In the genomic region with DNA sequence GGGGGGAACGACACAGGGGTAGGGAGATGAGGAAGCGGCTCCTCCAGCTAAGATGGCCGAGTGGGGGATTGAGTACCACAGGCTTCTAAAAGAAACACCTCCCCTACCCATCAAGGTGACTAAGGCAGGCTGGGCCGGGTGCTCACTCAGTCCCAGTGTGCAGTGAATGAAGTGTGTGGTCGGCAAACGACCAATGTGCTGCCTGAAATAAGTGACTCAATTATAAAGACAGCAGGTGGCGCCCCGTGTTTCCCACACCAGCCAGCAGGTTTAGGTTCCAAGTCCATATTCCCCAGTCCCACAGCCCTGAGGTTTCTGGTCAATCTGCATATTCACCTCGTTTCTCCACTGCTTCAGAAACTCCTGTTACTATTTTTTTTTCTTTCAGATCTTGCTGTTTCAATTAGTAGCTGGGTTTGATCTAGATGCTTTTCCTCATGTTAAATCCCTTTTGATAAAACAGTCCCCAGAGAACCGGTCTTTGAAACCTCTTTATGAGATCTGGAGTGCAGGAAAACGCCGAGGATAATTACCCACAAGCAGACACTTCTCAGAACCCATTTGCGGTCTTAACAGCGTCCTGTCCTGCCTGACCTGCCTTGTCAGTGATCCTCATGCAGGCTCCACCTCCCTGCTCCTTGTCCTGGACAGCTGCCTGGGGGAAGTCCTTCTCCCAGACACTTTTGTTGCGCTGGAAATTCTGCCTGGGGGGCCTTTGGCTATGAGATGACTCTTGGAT, we compare ENCODE assay signal across 8 mouse cellular contexts. TPM values are rescaled to one million over a fixed set of nuclear protein-coding genes. Genes with fewer than 3 reads are reported as not detected.
DNase-seq lines count a peak whose midpoint lies in the region; ATAC-seq and TF ChIP-seq lines count a peak whose summit lies in the region.

No protein-coding gene starts in this region.

- H3K4me1 ChIP-seq in bone marrow, adult 2 months (ENCODE audit: control insufficient read depth, insufficient read depth, low read length): no peaks in the 10 kb centered on the region
- no peaks in the 10 kb centered on the region for H3K4me1 ChIP-seq in forebrain, embryonic 14.5 days (ENCODE audit: control insufficient read depth, insufficient read depth, low read length)
- H3K4me1 ChIP-seq in intestine, embryonic 16.5 days (ENCODE audit: control insufficient read depth, insufficient read depth, low read length): peaks cover 2% of the 10 kb centered on the region; the same call in 1 of the 2 replicates
- no peaks in the 10 kb centered on the region for H3K4me1 ChIP-seq in liver, adult 2 months (ENCODE audit: control insufficient read depth, insufficient read depth, low read length)

- no peaks in the 10 kb centered on the region for H3K36me3 ChIP-seq in forebrain, embryonic 14.5 days (ENCODE audit: control insufficient read depth, insufficient read depth, low read length)
- no peaks in the 10 kb centered on the region for H3K36me3 ChIP-seq in intestine, embryonic 16.5 days (ENCODE audit: control insufficient read depth, insufficient read depth, low read length)
- no peaks in the 10 kb centered on the region for H3K36me3 ChIP-seq in liver, adult 2 months (ENCODE audit: control insufficient read depth, insufficient read depth, low read length)

- H3K4me3 ChIP-seq in bone marrow, adult 2 months (replicated peaks; ENCODE audit: control insufficient read depth, low read depth, low read length): no peak overlapping the region
- H3K4me3 ChIP-seq in forebrain, embryonic 14.5 days (ENCODE audit: low read depth, low read length): no peak overlapping the region
- no peak overlapping the region for H3K4me3 ChIP-seq in intestine, embryonic 16.5 days (ENCODE audit: low read length)
- H3K4me3 ChIP-seq in liver, adult 2 months (ENCODE audit: insufficient read depth, low read depth, low read length): no peak overlapping the region

- DNase-seq in urinary bladder, postnatal 14 days (ENCODE audit: low spot score): peak; percentile 57
- no peak for DNase-seq in urinary bladder, adult 2 months (ENCODE audit: low spot score)
- peak; percentile 67 for DNase-seq in forebrain, embryonic 14.5 days (ENCODE audit: low spot score)
- DNase-seq in liver, adult 2 months (ENCODE audit: extremely low read depth, low read depth, low spot score): peak; percentile 52
- DNase-seq in ovary, postnatal 36 days (ENCODE audit: low spot score): peak; percentile 59
- DNase-seq in yolk sac, embryonic 10.5 days (ENCODE audit: low spot score): peak; percentile 56

- no peaks in the 10 kb centered on the region for H3K79me2 ChIP-seq in liver, adult 2 months (ENCODE audit: control insufficient read depth, insufficient read depth, low read length)

- no peak overlapping the region for H3K9ac ChIP-seq in forebrain, embryonic 14.5 days (ENCODE audit: low read length)
- no peak overlapping the region for H3K9ac ChIP-seq in intestine, embryonic 16.5 days (ENCODE audit: low read depth, low read length)
- H3K9ac ChIP-seq in liver, adult 2 months (ENCODE audit: low read depth, low read length): no peak overlapping the region

- TF ChIP-seq POLR2A in bone marrow, adult 2 months (IDR thresholded peaks at IDR 0.05; ENCODE audit: borderline replicate concordance, control insufficient read depth, low read depth, low read length): no peak
- no peak for TF ChIP-seq POLR2A in liver, adult 2 months (IDR thresholded peaks at IDR 0.05; ENCODE audit: extremely low read depth, insufficient read depth, low read length)

- peak; percentile 68 for TF ChIP-seq CTCF in bone marrow, adult 2 months (IDR thresholded peaks at IDR 0.05; ENCODE audit: control insufficient read depth, insufficient read depth, low read length)
- TF ChIP-seq CTCF in liver, adult 2 months (IDR thresholded peaks at IDR 0.05; ENCODE audit: low read depth, low read length): peak; percentile 77

- no peaks in the 10 kb centered on the region for H3K9me3 ChIP-seq in forebrain, embryonic 14.5 days (replicated peaks; ENCODE audit: control insufficient read depth, low read length)
- H3K9me3 ChIP-seq in intestine, embryonic 16.5 days (ENCODE audit: control insufficient read depth, low read length): no peaks in the 10 kb centered on the region

- peak; percentile 48; the same call in 1 of the 2 replicates for ATAC-seq in forebrain, embryonic 14.5 days
- peak; percentile 52 for ATAC-seq in intestine, embryonic 16.5 days

- no peak overlapping the region for H3K4me2 ChIP-seq in forebrain, embryonic 14.5 days (ENCODE audit: low read length)
- peak overlapping the region; percentile 24; the same call in 1 of the 2 replicates for H3K4me2 ChIP-seq in intestine, embryonic 16.5 days (ENCODE audit: low read depth, low read length)

- 26% methylated on average over 15 of the region's 15 CpGs for WGBS in bone marrow, adult 2 months
- WGBS in forebrain, embryonic 14.5 days: 27% methylated on average over 15 of the region's 15 CpGs
- WGBS in intestine, embryonic 16.5 days: 29% methylated on average over 15 of the region's 15 CpGs
- WGBS in liver, adult 2 months: 28% methylated on average over 15 of the region's 15 CpGs

- no peak overlapping the region for H3K27ac ChIP-seq in bone marrow, adult 2 months (ENCODE audit: control insufficient read depth, insufficient read depth, low read depth, low read length, poor library complexity)
- H3K27ac ChIP-seq in forebrain, embryonic 14.5 days (ENCODE audit: low read depth, low read length): no peak overlapping the region
- no peak overlapping the region for H3K27ac ChIP-seq in intestine, embryonic 16.5 days (ENCODE audit: low read length)
- no peak overlapping the region for H3K27ac ChIP-seq in liver, adult 2 months (replicated peaks; ENCODE audit: insufficient read depth, low read depth, low read length)

- no peaks in the 10 kb centered on the region for H3K27me3 ChIP-seq in forebrain, embryonic 14.5 days (replicated peaks; ENCODE audit: control insufficient read depth, insufficient read depth, low read length)
- no peaks in the 10 kb centered on the region for H3K27me3 ChIP-seq in intestine, embryonic 16.5 days (replicated peaks; ENCODE audit: control insufficient read depth, insufficient read depth, low read length)
- H3K27me3 ChIP-seq in liver, adult 2 months (ENCODE audit: control insufficient read depth, insufficient read depth, low read length): no peaks in the 10 kb centered on the region

RNA-seq across cellular contexts. Expression of a gene that starts 27.5 kb away (rescaled TPM):
- 14.1 and 17.9 TPM in 2 replicates for polyA plus RNA-seq in urinary bladder, adult 2 months (2012; rRNA removed)
- polyA plus RNA-seq in bone marrow, adult 2 months (2011; ENCODE audit: insufficient read depth, insufficient read length, low replicate concordance, missing spikeins): 16.6 and 18.0 TPM in 2 replicates
- 6.1 and 7.1 TPM in 2 replicates for polyA plus RNA-seq in forebrain, embryonic 14.5 days (2014; fragmentation: Nextera tagmentation; extraction: Ambion mirVana)
- 16.9 and 17.8 TPM in 2 replicates for polyA plus RNA-seq in intestine, embryonic 16.5 days (2015; fragmentation: Nextera tagmentation; extraction: Ambion mirVana)
- 2.5 and 3.9 TPM in 2 replicates for total RNA-seq in liver, adult 2 months (2014; rRNA removed)
- polyA plus RNA-seq in liver, adult 2 months (2012; rRNA removed): 3.2 and 3.9 TPM in 2 replicates
